Mouse (Mus musculus) embryonic facial prominence, embryonic 11.5 days (tissue): ENCODE data around the gene Prokr1. TPM values are rescaled to one million over a fixed set of nuclear protein-coding genes. Genes with fewer than 3 reads are reported as not detected.

ENCODE experiments used
- ATAC-seq: fragments of 200-750 bp; cut with Nextera tagmentation; replicated peaks from 2 replicates; pipeline ENCODE4 v1.8.0; 2017; ENCODE audit warnings: low read depth; ENCODE audit not compliant: insufficient number of reproducible peaks, low FRiP score, low TSS enrichment
- DNase-seq: peaks from one replicate; pipeline ENCODE4 v3.0.0-alpha.2; 2015; ENCODE audit warnings: low spot score
- H3K27ac ChIP-seq: fragments of 300-500 bp; sonication (generic); replicated peaks from 2 replicates; pipeline ENCODE4 v1.5.1; 2014; ENCODE audit warnings: mild to moderate bottlenecking, low read depth, low read length, control low read depth
- H3K27me3 ChIP-seq: fragments of 300-500 bp; sonication (generic); 2 replicates; pipeline ENCODE4 v1.6.1; 2014; ENCODE audit warnings: mild to moderate bottlenecking, low read length, moderate library complexity, mixed read lengths; ENCODE audit not compliant: control insufficient read depth, insufficient read depth
- H3K36me3 ChIP-seq: fragments of 300-500 bp; sonication (generic); replicated peaks from 2 replicates; pipeline ENCODE4 v1.6.1; 2014; ENCODE audit warnings: low read depth, mild to moderate bottlenecking, low read length, moderate library complexity, mixed read lengths; ENCODE audit not compliant: control insufficient read depth, insufficient read depth
- H3K4me1 ChIP-seq: fragments of 300-500 bp; sonication (generic); 2 replicates; pipeline ENCODE4 v1.6.1; 2014; ENCODE audit warnings: low read length, mixed read lengths; ENCODE audit not compliant: control insufficient read depth, insufficient read depth
- H3K4me2 ChIP-seq: fragments of 300-500 bp; sonication (generic); 2 replicates; pipeline ENCODE4 v1.6.1; 2014; ENCODE audit warnings: low read depth, mild to moderate bottlenecking, control low read depth, low read length, moderate library complexity
- H3K4me3 ChIP-seq: fragments of 300-500 bp; sonication (generic); 2 replicates; pipeline ENCODE4 v1.5.1; 2014; ENCODE audit warnings: low read depth, low read length, control low read depth
- H3K9ac ChIP-seq: fragments of 300-500 bp; sonication (generic); replicated peaks from 2 replicates; pipeline ENCODE4 v1.6.1; 2014; ENCODE audit warnings: mild to moderate bottlenecking, control low read depth, low read length
- H3K9me3 ChIP-seq: fragments of 300-500 bp; sonication (generic); replicated peaks from 2 replicates; pipeline ENCODE4 v1.6.1; 2016; ENCODE audit warnings: mild to moderate bottlenecking, low read length, inconsistent platforms, mixed read lengths; ENCODE audit not compliant: control insufficient read depth
- WGBS: fragments of 180-500 bp; shearing (Covaris S2); extraction: QIAGEN DNeasy Blood & Tissue Kit; methylation state at CpG from one replicate; pipeline ENCODE4 v1.1.7; 2014; 5-methylcytosine and 5-hydroxymethylcytosine counted together
- polyA plus RNA-seq: library from polyadenylated mRNA; unstranded; fragments of >200 nt; fragmentation: Nextera tagmentation; extraction: Ambion mirVana; gene quantifications from 2 replicates; pipeline ENCODE4 v1.2.1, GENCODE M21; 2014

Gene Prokr1
- polyA plus RNA-seq, 1 experiment from 2014 or later: 1.2 TPM

DNA sequence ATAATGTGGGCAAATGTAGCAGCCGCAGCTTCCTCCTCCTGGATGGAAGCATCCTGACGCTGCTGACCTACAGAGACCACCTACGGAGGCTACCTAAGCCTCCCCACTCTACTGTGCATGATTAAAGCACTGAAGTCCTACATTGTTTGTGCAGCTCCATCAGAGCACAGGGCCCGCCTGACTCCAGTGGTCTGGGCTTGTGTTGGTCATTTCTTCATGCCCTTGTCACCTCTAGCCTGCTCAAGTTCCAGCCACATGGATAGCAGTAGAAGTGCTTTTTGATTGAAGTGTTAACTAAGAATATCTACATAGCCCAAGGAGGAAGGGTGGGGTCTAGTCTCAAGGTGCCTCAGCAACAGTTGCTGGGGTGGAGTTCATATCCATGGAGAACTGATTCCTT lies 26.2 kb downstream of the Prokr1 start:
- Histone ChIP-seq H3K9me3 (no peaks in the 10 kb centered on the region), H3K9ac (no peak overlapping the region), H3K4me3 (no peak overlapping the region), H3K4me1 (no peaks in the 10 kb centered on the region), H3K36me3 (no peaks in the 10 kb centered on the region), H3K4me2 (no peak overlapping the region), H3K27ac (no peak overlapping the region), H3K27me3 (no peaks in the 10 kb centered on the region)
- DNase-seq: no peak
- 83% methylated on average over 4 of the region's 4 CpGs for WGBS
- ATAC-seq: no peak

DNA sequence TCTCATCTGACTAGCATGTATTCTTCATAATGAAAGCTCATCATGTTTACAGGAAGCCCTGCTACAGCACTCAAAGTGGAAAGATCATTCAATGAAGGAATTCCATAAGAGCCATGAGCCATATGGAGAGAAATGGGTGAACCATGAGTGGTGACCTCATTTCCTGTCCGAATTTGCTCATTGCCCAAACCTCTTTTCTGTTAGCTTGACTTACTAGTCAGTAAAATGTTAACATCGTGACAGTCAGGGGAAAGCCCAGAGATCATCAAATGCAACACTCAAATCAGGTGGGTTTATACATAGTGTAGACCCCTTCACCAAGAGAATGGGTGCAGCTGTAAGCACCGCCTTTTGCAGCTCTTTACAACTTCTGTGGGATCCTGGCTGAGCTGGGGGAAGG lies 36.8 kb downstream of the Prokr1 start:
- Histone ChIP-seq H3K27ac (no peak overlapping the region), H3K9me3 (no peaks in the 10 kb centered on the region), H3K36me3 (no peaks in the 10 kb centered on the region), H3K9ac (no peak overlapping the region), H3K4me2 (no peak overlapping the region), H3K27me3 (no peaks in the 10 kb centered on the region), H3K4me3 (no peak overlapping the region), H3K4me1 (no peaks in the 10 kb centered on the region)
- 85% methylated on average over 3 of the region's 3 CpGs for WGBS
- ATAC-seq (no peak), DNase-seq (no peak)

DNA sequence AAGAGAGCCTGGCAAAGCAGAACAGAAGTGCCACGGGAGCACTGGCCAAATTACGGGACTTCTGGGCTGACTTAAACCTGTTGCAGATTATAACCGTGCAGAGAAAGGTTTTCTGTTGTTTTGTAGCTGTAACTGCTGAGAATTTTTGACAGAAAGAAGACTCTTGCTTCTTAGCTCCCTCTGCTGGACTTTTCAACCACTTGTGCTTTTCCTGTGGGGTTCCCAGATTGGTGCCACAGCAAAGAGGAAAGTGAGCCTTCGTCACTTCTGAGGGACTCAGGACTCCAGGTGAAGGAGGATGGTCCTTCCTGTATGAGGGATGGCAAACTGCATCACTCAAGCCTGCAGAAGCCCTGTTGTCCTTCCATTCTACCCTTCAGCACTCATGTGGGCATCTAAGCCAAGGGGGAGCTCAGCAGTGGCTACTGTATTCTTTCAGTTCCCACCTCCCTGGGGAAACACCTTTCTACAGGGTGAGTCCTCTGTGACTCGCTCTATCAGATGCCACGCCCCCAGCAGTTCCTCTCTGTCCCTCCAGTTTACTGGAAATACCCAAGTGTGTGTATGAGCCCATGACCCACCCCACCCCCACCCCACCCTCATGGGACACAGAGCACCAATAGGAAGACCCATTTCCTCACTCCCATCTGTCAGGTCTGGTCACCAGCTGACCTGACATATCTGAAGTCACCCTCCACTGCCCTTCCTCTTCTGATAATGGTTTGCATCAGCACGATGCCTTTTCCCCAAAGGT lies 38.3 kb downstream of the Prokr1 start:
- H3K4me2 ChIP-seq: no peak overlapping the region
- DNase-seq (peak; percentile 40), ATAC-seq (no peak)
- H3K9me3 ChIP-seq: no peaks in the 10 kb centered on the region
- no peak overlapping the region for H3K27ac ChIP-seq
- H3K9ac ChIP-seq: no peak overlapping the region
- no peaks in the 10 kb centered on the region for H3K4me1 ChIP-seq
- H3K27me3 ChIP-seq: no peaks in the 10 kb centered on the region
- H3K4me3 ChIP-seq: no peak overlapping the region
- no peaks in the 10 kb centered on the region for H3K36me3 ChIP-seq
- WGBS: 53% methylated on average over 7 of the region's 7 CpGs

DNA sequence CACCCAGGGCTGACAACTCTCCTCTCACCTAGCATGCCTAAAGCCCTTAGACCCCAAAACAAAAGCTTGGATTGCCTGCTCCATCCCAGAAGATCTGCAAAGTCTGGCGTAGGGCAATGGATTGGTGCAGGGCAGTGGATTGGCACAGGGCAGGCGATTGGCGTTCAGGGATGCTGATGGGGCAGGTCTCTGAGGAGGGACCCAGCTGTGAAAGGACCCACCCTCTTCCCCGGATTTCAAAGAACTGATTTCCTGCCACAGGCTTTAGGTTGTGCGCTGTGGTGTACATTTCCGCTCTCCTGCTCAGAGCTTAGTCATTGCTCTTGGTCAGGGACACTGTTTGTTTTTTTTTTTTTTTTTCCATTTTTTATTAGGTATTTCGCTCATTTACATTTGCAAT lies 42.7 kb downstream of the Prokr1 start:
- 86% methylated on average over 7 of the region's 7 CpGs for WGBS
- no peaks in the 10 kb centered on the region for H3K36me3 ChIP-seq
- no peaks in the 10 kb centered on the region for H3K4me1 ChIP-seq
- DNase-seq (no peak), ATAC-seq (no peak)
- no peaks in the 10 kb centered on the region; the same call in 1 of the 2 replicates for H3K9me3 ChIP-seq
- no peak overlapping the region for H3K27ac ChIP-seq
- H3K4me3 ChIP-seq: no peak overlapping the region
- H3K9ac ChIP-seq: no peak overlapping the region
- H3K27me3 ChIP-seq: no peaks in the 10 kb centered on the region
- H3K4me2 ChIP-seq: no peak overlapping the region

DNA sequence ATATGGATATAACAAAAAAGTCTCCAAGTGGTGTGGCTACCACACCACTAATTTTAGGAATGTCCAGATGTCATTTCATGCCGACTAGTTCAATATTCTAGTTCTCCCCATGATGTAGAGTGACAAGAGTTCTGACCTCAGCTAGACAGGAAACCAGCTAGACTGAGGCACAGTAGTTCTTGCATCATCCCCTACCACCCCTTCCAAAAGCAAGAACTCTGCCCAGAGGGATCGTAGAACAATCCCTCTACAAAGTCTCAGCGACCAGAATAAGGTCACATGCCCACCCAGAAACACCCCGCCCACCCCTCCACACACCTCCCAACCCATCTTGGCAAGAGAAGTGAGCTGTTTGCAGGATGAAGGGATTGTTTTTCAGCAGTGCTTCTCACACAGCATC lies 43.1 kb downstream of the Prokr1 start:
- Histone ChIP-seq H3K4me2 (no peak overlapping the region), H3K9ac (no peak overlapping the region), H3K4me1 (no peaks in the 10 kb centered on the region), H3K27ac (no peak overlapping the region), H3K27me3 (no peaks in the 10 kb centered on the region), H3K9me3 (no peaks in the 10 kb centered on the region; the same call in 1 of the 2 replicates), H3K4me3 (no peak overlapping the region), H3K36me3 (no peaks in the 10 kb centered on the region)
- ATAC-seq (no peak), DNase-seq (no peak)
- 81% methylated on average over 4 of the region's 4 CpGs for WGBS

DNA sequence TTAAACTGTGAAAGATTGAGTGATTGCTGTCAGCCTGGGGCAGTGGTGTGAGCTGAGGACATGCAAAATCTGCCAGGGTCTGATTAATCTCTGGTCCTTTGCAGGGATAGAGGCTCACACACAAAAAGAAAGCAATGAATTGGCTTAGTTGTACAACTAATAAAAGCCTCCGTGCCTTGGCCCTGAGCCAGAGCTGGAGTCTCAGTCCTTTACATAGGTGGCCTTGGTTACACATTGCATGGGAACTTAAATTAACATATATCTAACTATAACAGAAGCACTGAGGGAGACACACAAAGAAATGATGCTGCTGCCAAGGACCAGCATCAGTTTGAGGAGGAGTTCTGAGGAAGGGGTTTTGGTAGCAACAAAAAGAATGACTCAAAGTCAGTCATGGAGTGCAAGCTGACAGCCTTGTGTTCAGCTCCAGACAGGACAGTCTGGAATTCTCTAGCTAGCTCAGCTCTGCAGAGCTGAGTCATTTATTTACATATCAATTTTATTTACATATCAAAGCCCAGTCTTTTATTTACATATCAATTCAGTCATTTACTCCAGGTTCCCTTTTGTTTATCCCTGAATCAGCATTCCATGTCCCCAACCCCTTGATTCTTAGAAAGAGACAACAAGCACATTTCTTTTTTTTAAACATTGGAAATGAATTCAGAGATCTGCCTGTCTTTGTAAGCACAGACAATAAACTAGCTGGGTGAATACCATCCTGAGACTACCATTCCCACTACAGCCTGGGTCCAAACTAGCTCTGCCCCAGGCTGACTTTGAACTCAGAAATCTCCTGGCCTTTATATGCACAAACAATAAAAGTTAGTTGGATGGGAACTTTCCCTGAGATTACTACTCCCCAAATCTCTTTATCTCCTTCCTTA lies 45.0 kb downstream of the Prokr1 start:
- H3K27ac ChIP-seq: no peak overlapping the region
- no peak; the same call in 1 of the 2 replicates for ATAC-seq

DNA sequence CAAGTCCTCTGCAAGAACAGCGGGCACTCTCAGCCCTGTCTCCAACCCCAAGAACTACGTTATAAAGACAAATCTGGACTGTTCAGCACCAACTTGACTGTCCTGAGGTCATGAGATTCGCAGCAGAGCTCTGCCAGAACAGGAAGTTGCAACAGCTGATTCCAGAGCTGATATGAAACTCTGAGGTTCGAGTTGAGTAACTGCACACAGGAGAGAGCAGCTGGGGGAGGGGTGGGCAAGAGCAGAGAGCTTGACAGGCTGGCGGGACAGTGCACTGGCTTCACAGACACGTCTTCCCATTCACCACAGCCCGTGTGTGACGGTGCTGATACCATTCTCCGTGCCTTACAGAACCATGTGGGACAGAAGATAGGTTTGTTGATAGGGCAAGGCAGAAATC lies 48.5 kb downstream of the Prokr1 start:
- no peak for DNase-seq
- Histone ChIP-seq H3K27me3 (no peaks in the 10 kb centered on the region), H3K36me3 (no peaks in the 10 kb centered on the region), H3K9ac (no peak overlapping the region), H3K9me3 (no peaks in the 10 kb centered on the region; the same call in 1 of the 2 replicates), H3K4me2 (no peak overlapping the region), H3K27ac (no peak overlapping the region), H3K4me3 (no peak overlapping the region), H3K4me1 (no peaks in the 10 kb centered on the region)
- 66% methylated on average over 9 of the region's 9 CpGs for WGBS
- no peak for ATAC-seq

More for the DNA sequence above, 45.0 kb downstream of the Prokr1 start:
- Histone ChIP-seq H3K9me3 (no peaks in the 10 kb centered on the region; the same call in 1 of the 2 replicates), H3K4me2 (no peak overlapping the region), H3K4me1 (no peaks in the 10 kb centered on the region), H3K4me3 (no peak overlapping the region), H3K9ac (no peak overlapping the region), H3K27me3 (no peaks in the 10 kb centered on the region), H3K36me3 (no peaks in the 10 kb centered on the region)
- no peak for DNase-seq
- WGBS: 69% methylated on average over 1 of the region's 1 CpGs

DNA sequence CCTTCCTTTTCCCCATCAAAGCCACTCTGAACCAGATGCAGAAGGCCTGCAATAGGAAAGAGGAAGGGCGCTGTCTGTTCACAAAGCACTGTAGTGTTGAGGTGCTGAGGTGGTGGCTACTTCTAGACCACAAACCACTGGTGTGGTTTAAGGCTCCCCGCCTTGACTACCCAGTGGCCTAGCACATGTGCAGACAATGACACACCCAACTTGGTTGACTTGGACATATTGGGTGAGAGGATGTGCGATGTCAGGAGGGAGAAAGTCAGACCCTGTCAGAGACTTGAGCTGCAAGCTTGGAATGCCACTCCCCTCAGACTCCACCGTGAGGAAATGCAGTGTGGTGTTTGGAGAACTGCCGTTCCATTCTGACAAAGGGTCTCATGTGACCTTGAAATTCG lies 49.4 kb downstream of the Prokr1 start:
- no peak overlapping the region for H3K27ac ChIP-seq
- H3K36me3 ChIP-seq: no peaks in the 10 kb centered on the region
- ATAC-seq (no peak), DNase-seq (no peak)
- no peaks in the 10 kb centered on the region for H3K4me1 ChIP-seq
- no peaks in the 10 kb centered on the region for H3K27me3 ChIP-seq
- H3K9me3 ChIP-seq: no peaks in the 10 kb centered on the region; the same call in 1 of the 2 replicates
- no peak overlapping the region for H3K9ac ChIP-seq
- WGBS: 88% methylated on average over 6 of the region's 6 CpGs
- no peak overlapping the region for H3K4me3 ChIP-seq
- H3K4me2 ChIP-seq: no peak overlapping the region
